Mouse (Mus musculus) forebrain, embryonic 16.5 days (tissue): ENCODE data around the gene Tas2r138. TPM values are rescaled to one million over a fixed set of nuclear protein-coding genes. Genes with fewer than 3 reads are reported as not detected.

Source experiments
- ATAC-seq: fragments of 200-750 bp; cut with Nextera tagmentation; 2 replicates; pipeline ENCODE4 v1.8.0; 2017; ENCODE audit warnings: mild to moderate bottlenecking, moderate library complexity
- H3K27ac ChIP-seq: fragments of 300-500 bp; sonication (generic); 2 replicates; pipeline ENCODE4 v1.5.1; 2014; ENCODE audit warnings: low read length, control low read depth
- H3K27me3 ChIP-seq: fragments of 300-500 bp; sonication (generic); replicated peaks from 2 replicates; pipeline ENCODE4 v1.6.1; 2014; ENCODE audit warnings: low read length; ENCODE audit not compliant: control insufficient read depth, insufficient read depth
- H3K36me3 ChIP-seq: fragments of 300-500 bp; sonication (generic); 2 replicates; pipeline ENCODE4 v1.6.1; 2014; ENCODE audit not compliant: control insufficient read depth, insufficient read depth
- H3K4me1 ChIP-seq: fragments of 300-500 bp; sonication (generic); replicated peaks from 2 replicates; pipeline ENCODE4 v1.6.1; 2014; ENCODE audit warnings: low read length; ENCODE audit not compliant: control insufficient read depth, insufficient read depth
- H3K4me2 ChIP-seq: fragments of 300-500 bp; sonication (generic); 2 replicates; pipeline ENCODE4 v1.6.1; 2014; ENCODE audit warnings: mild to moderate bottlenecking, low read length, control low read depth
- H3K4me3 ChIP-seq: fragments of 300-500 bp; sonication (generic); replicated peaks from 2 replicates; pipeline ENCODE4 v1.5.1; 2014; ENCODE audit warnings: mild to moderate bottlenecking, low read length, control low read depth
- H3K9ac ChIP-seq: fragments of 300-500 bp; sonication (generic); replicated peaks from 2 replicates; pipeline ENCODE4 v1.6.1; 2014; ENCODE audit warnings: low read depth, low read length, control low read depth
- H3K9me3 ChIP-seq: fragments of 300-500 bp; sonication (generic); 2 replicates; pipeline ENCODE4 v1.6.1; 2016; ENCODE audit warnings: low read length; ENCODE audit not compliant: control insufficient read depth
- WGBS: fragments of 180-500 bp; shearing (Covaris S2); extraction: QIAGEN DNeasy Blood & Tissue Kit; methylation state at CpG from one replicate; pipeline ENCODE4 v1.1.7; 2014; 5-methylcytosine and 5-hydroxymethylcytosine counted together
- polyA plus RNA-seq: library from polyadenylated mRNA; unstranded; fragments of >200 nt; fragmentation: Nextera tagmentation; extraction: Ambion mirVana; gene quantifications from 2 replicates; pipeline ENCODE4 v1.2.1, GENCODE M21; 2015

Gene Tas2r138
- not detected in 2 replicates for polyA plus RNA-seq

- Histone ChIP-seq H3K9me3 (no peaks in the 10 kb centered on the region), H3K4me2 (no peak within 1 kb of the TSS), H3K36me3 (no peaks in the 10 kb centered on the region), H3K4me3 (no peak within 1 kb of the TSS), H3K27me3 (no peaks in the 10 kb centered on the region), H3K27ac (no peak within 1 kb of the TSS), H3K9ac (no peak within 1 kb of the TSS), H3K4me1 (no peaks in the 10 kb centered on the region)
- 89% methylated on average over 4 of the region's 4 CpGs for WGBS
- ATAC-seq, result no peak
These were observed at the start of gene Tas2r138 for GRCm38 (mm10) chr6:40613260-40613852. Tas2r138 (minus strand) TSS chr6:40613310.

GRCm38 (mm10) chr6:40660930-40661329 is 47.8 kb upstream of the Tas2r138 start:
- WGBS, result 5% methylated on average over 2 of the region's 2 CpGs
- no peak for ATAC-seq

GRCm38 (mm10) chr6:40650953-40651352 is 37.8 kb upstream of the Tas2r138 start:
- H3K27ac ChIP-seq, result no peak overlapping the region
- 87% methylated on average over 1 of the region's 1 CpGs for WGBS
- no peak for ATAC-seq
- no peak overlapping the region for H3K4me3 ChIP-seq
- H3K4me2 ChIP-seq, result no peak overlapping the region
- no peaks in the 10 kb centered on the region for H3K4me1 ChIP-seq
- no peaks in the 10 kb centered on the region for H3K36me3 ChIP-seq
- no peaks in the 10 kb centered on the region for H3K27me3 ChIP-seq
- H3K9ac ChIP-seq, result no peak overlapping the region
- no peaks in the 10 kb centered on the region for H3K9me3 ChIP-seq

More at GRCm38 (mm10) chr6:40660930-40661329, 47.8 kb upstream of the Tas2r138 start:
- no peaks in the 10 kb centered on the region for H3K27me3 ChIP-seq
- no peaks in the 10 kb centered on the region for H3K36me3 ChIP-seq
- H3K4me3 ChIP-seq, result no peak overlapping the region
- H3K9ac ChIP-seq, result no peak overlapping the region
- H3K4me1 ChIP-seq, result no peaks in the 10 kb centered on the region
- H3K4me2 ChIP-seq, result no peak overlapping the region
- H3K27ac ChIP-seq, result no peak overlapping the region
- H3K9me3 ChIP-seq, result no peaks in the 10 kb centered on the region

DNA sequence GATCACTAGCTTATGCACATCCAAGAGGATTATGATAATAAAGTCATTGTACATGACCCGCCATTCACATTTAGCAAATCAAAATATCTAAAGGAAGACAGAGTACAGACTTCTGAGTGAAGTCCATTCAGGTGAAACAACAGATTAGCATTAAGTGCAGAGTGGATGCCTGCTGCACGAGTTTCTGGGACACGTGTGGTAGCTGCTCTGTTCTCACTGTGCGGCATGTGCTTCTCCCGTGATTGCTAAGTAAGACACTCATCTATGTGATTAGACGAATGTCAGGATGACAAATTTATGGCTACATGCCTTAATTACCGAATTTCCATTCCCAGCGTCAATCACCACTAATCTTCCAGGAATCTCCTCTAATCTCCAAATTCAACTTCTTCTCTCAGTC is 32.6 kb upstream of the Tas2r138 start:
- no peaks in the 10 kb centered on the region for H3K4me1 ChIP-seq
- 56% methylated on average over 8 of the region's 8 CpGs for WGBS
- no peak overlapping the region for H3K27ac ChIP-seq
- H3K9me3 ChIP-seq, result no peaks in the 10 kb centered on the region
- no peaks in the 10 kb centered on the region for H3K27me3 ChIP-seq
- H3K9ac ChIP-seq, result no peak overlapping the region
- H3K4me3 ChIP-seq, result no peak overlapping the region
- no peaks in the 10 kb centered on the region for H3K36me3 ChIP-seq
- no peak overlapping the region for H3K4me2 ChIP-seq
- no peak for ATAC-seq

DNA sequence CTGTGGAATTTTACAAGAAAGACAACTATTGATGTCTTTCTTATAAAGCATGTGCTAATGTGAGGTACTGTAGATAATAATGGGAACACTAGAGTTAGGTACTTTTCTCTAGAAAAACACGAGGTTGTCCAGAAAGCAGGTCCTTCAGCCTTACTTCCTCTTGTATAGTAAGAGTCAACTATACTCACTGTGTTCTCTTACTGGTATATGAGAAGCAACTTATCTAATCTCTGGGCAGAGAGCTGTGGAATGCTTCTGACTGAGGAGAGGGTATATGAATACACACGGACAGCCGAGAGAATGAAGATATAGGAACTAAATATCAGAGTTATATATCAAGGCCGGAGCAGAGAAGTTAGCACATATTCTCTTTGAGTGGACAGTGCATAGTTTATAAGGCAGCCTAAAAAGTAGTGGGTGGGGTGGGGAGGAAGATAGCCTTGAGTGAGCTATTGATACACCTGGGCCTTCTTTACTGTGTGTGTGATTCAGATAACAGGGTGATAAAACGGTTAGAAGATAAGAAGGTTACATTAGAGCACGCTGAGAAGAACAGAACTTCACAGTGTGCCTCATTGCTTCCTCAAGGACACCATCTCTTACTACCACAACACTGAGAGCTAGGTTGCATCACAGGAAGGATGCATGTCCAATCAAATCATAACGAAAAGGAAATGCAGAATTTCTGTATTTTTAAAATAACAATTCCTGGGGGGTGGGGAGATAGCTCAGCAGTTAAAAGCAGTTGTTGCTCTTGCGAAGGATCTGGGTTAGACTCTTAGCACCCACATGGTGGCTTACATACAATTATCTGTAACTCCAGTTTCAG is 27.8 kb upstream of the Tas2r138 start:
- Histone ChIP-seq H3K4me1 (no peaks in the 10 kb centered on the region), H3K9ac (no peak overlapping the region), H3K9me3 (no peaks in the 10 kb centered on the region), H3K36me3 (no peaks in the 10 kb centered on the region), H3K27me3 (no peaks in the 10 kb centered on the region), H3K4me3 (no peak overlapping the region), H3K4me2 (no peak overlapping the region), H3K27ac (no peak overlapping the region)
- ATAC-seq, result no peak
- 91% methylated on average over 8 of the region's 8 CpGs for WGBS

GRCm38 (mm10) chr6:40637755-40638154 is 24.6 kb upstream of the Tas2r138 start:
- Histone ChIP-seq H3K9ac (no peak overlapping the region), H3K36me3 (no peaks in the 10 kb centered on the region)
- WGBS, result 88% methylated on average over 5 of the region's 5 CpGs

DNA sequence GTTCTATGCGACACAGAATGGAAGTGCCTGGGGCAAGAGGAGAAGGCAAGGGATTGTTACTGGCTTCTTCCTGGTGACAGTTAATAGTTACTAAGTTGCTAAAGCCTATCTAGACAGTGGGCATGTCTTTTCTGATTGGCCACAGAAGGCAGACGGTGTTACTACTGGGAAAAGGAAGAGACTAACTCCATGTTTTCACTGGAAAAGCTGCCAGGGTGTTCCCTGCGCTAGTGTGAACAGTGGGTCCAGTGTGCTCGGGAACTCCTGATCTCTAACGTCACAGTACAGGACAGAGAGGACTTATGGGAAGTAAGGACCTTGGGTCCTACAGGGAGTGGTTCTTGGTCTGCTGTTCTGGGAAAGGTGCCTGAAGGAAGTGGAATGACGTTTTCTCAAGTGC is 22.4 kb upstream of the Tas2r138 start:
- no peak overlapping the region for H3K9ac ChIP-seq
- no peaks in the 10 kb centered on the region for H3K9me3 ChIP-seq
- WGBS, result 84% methylated on average over 6 of the region's 6 CpGs
- no peaks in the 10 kb centered on the region for H3K27me3 ChIP-seq
- H3K36me3 ChIP-seq, result no peaks in the 10 kb centered on the region
- no peak overlapping the region for H3K4me2 ChIP-seq
- H3K27ac ChIP-seq, result no peak overlapping the region
- no peaks in the 10 kb centered on the region; the same call in 1 of the 2 replicates for H3K4me1 ChIP-seq
- ATAC-seq, result no peak
- no peak overlapping the region for H3K4me3 ChIP-seq

More at GRCm38 (mm10) chr6:40637755-40638154, 24.6 kb upstream of the Tas2r138 start:
- no peak for ATAC-seq
- no peaks in the 10 kb centered on the region for H3K27me3 ChIP-seq
- H3K9me3 ChIP-seq, result no peaks in the 10 kb centered on the region
- no peak overlapping the region for H3K4me3 ChIP-seq
- no peak overlapping the region for H3K4me2 ChIP-seq
- no peaks in the 10 kb centered on the region; the same call in 1 of the 2 replicates for H3K4me1 ChIP-seq
- no peak overlapping the region for H3K27ac ChIP-seq

DNA sequence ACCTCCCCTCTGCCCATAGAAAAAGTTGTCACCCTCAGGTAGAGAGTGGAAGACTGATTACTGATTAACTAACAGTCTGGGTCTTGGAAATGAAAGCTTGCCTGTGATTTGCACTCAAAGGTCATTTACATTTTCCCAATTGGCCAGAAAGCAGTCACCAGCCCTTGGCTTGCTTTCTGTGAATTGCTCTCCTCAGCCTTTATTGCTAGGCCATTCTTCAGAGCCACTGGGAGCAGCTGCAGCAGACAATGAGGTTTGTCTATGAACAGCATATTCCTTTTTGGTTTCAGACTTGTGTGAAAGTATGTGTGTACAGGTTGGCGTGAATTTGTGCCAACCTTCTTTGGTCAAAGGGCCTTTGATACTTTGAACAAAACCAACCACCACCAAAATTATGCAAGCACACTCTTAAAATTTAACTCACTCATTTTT is 21.5 kb upstream of the Tas2r138 start:
- Histone ChIP-seq H3K36me3 (no peaks in the 10 kb centered on the region), H3K27me3 (no peaks in the 10 kb centered on the region), H3K4me1 (no peaks in the 10 kb centered on the region; the same call in 1 of the 2 replicates), H3K27ac (no peak overlapping the region), H3K4me2 (no peak overlapping the region), H3K4me3 (no peak overlapping the region), H3K9ac (no peak overlapping the region), H3K9me3 (no peaks in the 10 kb centered on the region)
- WGBS, result 42% methylated on average over 1 of the region's 1 CpGs
- peak; percentile 36; the same call in 1 of the 2 replicates for ATAC-seq

GRCm38 (mm10) chr6:40628406-40629000 is 15.4 kb upstream of the Tas2r138 start, which contains the start of gene Mgam:
Mgam (plus strand) TSS chr6:40628831.
- Histone ChIP-seq H3K27ac (no peak within 1 kb of the TSS), H3K4me1 (no peaks in the 10 kb centered on the region), H3K4me3 (no peak within 1 kb of the TSS), H3K9ac (no peak within 1 kb of the TSS), H3K9me3 (no peaks in the 10 kb centered on the region), H3K27me3 (no peaks in the 10 kb centered on the region), H3K4me2 (no peak within 1 kb of the TSS), H3K36me3 (no peaks in the 10 kb centered on the region)
- 84% methylated on average over 8 of the region's 8 CpGs for WGBS
- ATAC-seq, result no peak
